Mouse (Mus musculus): ENCODE results near the gene Nln. TPM values are rescaled to one million over a fixed set of nuclear protein-coding genes. Genes with fewer than 3 reads are reported as not detected.

The Nln gene
- polyA plus RNA-seq, 1 experiment from 2014 or later = 21.8 TPM

DNA sequence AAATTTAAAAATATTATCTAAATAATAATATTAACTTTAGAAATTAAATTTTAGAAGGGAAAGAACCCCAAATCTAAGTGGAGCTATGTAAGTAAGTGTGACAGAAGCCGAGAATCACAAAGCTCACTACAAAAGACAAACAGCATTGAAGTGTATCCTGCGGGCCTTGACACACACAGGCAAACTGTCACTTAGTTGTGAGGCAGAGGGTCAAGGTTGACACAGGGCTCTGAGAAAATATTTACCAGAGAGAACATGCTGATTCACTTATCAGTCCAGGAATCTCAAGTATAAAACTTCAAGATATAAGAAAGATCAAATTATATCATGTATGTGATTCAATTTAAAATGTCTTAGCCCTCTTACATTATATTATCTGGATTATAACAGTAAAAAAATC is 85.1 kb downstream of the Nln start:
- Histone ChIP-seq H3K27ac (ENCODE audit: low read length) (no peak overlapping the region), H3K4me1 (ENCODE audit: control insufficient read depth, insufficient read depth, low read length) (0 out of 2 replicates have a peak, but pooled peaks cover 6% of the 10 kb centered on the region), H3K36me3 (ENCODE audit: control insufficient read depth, insufficient read depth) (no peaks in the 10 kb centered on the region), H3K27me3 (ENCODE audit: control insufficient read depth, insufficient read depth, low read length) (no peaks in the 10 kb centered on the region), H3K4me2 (ENCODE audit: low read depth, low read length) (no peak overlapping the region), H3K9ac (ENCODE audit: low read length) (no peak overlapping the region), H3K9me3 (replicated peaks; ENCODE audit: control insufficient read depth, low read length) (no peaks in the 10 kb centered on the region; the same call in 1 of the 2 replicates), H3K4me3 (ENCODE audit: low read length) (no peak overlapping the region)
- WGBS = 80% methylated on average over 2 of the region's 2 CpGs
- ATAC-seq (replicated peaks; ENCODE audit: extremely low read depth, insufficient read depth, low FRiP score) = no peak

DNA sequence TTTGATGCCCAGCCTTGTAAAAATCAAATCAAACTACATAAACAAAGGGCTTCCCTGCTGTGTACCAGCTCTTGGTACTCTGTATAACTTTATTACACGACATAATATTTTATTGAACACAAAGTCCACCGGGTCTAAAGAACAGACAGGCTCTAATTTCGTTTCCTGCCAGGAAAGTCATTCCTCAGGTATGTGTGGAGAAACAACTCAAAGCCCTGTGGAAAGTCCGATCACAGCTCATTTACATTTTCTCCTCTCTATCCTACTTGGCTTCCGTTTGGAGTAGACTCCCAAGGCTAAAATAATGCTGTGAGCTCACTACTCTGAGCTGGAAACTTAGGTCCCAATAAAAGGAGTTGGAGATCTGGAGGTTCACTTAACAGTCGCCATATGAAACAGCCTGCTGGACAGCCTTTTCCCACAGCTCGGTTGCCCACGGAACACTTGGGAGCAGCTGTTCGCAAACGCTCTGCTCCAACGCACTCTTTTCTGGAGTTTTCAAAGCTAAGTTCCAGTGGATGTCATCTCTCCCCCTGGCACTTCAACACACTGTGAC is 86.0 kb downstream of the Nln start:
- Histone ChIP-seq H3K9me3 (replicated peaks; ENCODE audit: control insufficient read depth, low read length) (no peaks in the 10 kb centered on the region; the same call in 1 of the 2 replicates), H3K4me2 (ENCODE audit: low read depth, low read length) (no peak overlapping the region), H3K4me3 (ENCODE audit: low read length) (no peak overlapping the region), H3K36me3 (ENCODE audit: control insufficient read depth, insufficient read depth) (no peaks in the 10 kb centered on the region), H3K4me1 (ENCODE audit: control insufficient read depth, insufficient read depth, low read length) (0 out of 2 replicates have a peak, but pooled peaks cover 6% of the 10 kb centered on the region), H3K9ac (ENCODE audit: low read length) (no peak overlapping the region), H3K27ac (ENCODE audit: low read length) (no peak overlapping the region), H3K27me3 (ENCODE audit: control insufficient read depth, insufficient read depth, low read length) (no peaks in the 10 kb centered on the region)
- no peak for ATAC-seq (replicated peaks; ENCODE audit: extremely low read depth, insufficient read depth, low FRiP score)
- WGBS = 64% methylated on average over 11 of the region's 11 CpGs

DNA sequence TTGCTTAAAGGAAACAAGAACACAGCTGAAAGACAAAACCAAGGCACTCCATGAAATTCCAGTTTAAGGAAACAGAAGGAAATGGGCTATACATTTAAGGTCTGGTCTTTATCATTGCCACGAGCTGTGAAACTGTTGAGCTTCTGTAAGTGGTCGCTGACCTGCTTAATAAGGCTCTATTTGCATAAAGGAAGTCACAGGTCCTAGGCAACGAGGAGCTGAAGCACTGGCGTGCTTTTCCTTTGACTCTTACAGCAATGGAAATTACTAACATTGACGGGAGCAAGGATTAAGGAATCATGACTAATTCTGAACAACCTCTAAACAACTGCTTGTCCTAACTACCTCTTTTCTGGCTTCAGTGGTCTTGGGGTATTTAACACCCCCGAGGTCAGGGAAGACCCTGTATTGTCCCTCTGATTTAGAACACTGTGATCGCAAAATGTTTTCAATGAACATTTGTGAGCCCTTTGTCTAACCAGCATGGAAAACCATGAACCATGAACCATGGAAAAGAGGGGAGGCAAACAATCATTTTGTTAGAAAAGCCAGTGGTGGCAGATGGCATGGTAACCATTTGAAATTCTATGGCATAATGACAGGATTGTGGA is 90.8 kb downstream of the Nln start:
- Histone ChIP-seq H3K4me3 (ENCODE audit: low read length) (no peak overlapping the region), H3K9me3 (replicated peaks; ENCODE audit: control insufficient read depth, low read length) (peaks cover 2% of the 10 kb centered on the region; the same call in 1 of the 2 replicates), H3K36me3 (ENCODE audit: control insufficient read depth, insufficient read depth) (no peaks in the 10 kb centered on the region), H3K4me2 (ENCODE audit: low read depth, low read length) (no peak overlapping the region), H3K27ac (ENCODE audit: low read length) (no peak overlapping the region), H3K9ac (ENCODE audit: low read length) (no peak overlapping the region), H3K4me1 (ENCODE audit: control insufficient read depth, insufficient read depth, low read length) (peaks cover 2% of the 10 kb centered on the region; the same call in 1 of the 2 replicates), H3K27me3 (ENCODE audit: control insufficient read depth, insufficient read depth, low read length) (no peaks in the 10 kb centered on the region)
- ATAC-seq (replicated peaks; ENCODE audit: extremely low read depth, insufficient read depth, low FRiP score) = no peak
- WGBS = 68% methylated on average over 7 of the region's 7 CpGs

DNA sequence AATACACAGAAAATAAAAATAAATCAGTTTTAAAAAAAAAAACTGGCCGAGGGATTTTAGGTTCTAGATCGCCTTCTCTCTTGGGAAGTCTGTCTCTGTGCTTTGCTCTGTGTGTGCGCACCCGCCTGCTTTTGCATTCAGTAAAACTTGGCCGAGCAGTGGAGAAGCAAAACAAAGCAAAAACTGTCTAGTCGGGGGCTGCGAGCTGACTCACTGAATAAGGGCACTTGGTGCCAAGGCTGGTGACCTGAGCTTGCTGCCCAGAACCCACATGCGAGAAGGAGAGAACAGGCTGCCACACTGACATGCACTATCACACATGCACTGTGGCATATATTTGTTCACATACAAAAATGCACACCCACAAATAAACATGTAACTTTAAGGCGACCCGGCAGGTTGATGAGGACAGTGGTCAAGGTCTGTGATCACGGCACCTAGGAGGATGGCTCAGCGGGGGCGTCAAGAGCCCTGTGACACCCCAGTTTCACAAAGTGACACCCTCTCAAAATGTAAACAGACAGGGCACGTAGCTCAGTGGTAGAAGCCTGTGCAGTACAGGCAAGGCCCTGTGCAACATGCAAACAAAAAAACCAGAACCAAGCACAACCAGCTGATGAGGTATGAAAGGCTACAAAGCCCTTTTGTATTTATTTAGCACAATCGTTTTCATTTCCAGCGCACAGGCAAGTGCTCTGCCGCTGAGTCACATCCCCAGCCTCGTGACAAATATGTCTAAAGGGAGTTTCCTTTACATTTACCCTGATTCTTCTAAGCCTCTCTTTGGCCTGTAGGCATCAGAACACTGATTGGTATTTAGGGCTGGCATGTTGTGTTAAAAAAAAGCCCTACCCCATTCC is 93.9 kb downstream of the Nln start:
- no peak overlapping the region for H3K27ac ChIP-seq (ENCODE audit: low read length)
- H3K27me3 ChIP-seq (ENCODE audit: control insufficient read depth, insufficient read depth, low read length) = no peaks in the 10 kb centered on the region
- H3K4me3 ChIP-seq (ENCODE audit: low read length) = no peak overlapping the region
- 79% methylated on average over 18 of the region's 18 CpGs for WGBS
- no peaks in the 10 kb centered on the region for H3K36me3 ChIP-seq (ENCODE audit: control insufficient read depth, insufficient read depth)
- no peak overlapping the region for H3K4me2 ChIP-seq (ENCODE audit: low read depth, low read length)
- no peak overlapping the region for H3K9ac ChIP-seq (ENCODE audit: low read length)
- H3K9me3 ChIP-seq (replicated peaks; ENCODE audit: control insufficient read depth, low read length) = peaks cover 2% of the 10 kb centered on the region; the same call in 1 of the 2 replicates
- peaks cover 7% of the 10 kb centered on the region; the same call in 1 of the 2 replicates for H3K4me1 ChIP-seq (ENCODE audit: control insufficient read depth, insufficient read depth, low read length)
- no peak for ATAC-seq (replicated peaks; ENCODE audit: extremely low read depth, insufficient read depth, low FRiP score)

DNA sequence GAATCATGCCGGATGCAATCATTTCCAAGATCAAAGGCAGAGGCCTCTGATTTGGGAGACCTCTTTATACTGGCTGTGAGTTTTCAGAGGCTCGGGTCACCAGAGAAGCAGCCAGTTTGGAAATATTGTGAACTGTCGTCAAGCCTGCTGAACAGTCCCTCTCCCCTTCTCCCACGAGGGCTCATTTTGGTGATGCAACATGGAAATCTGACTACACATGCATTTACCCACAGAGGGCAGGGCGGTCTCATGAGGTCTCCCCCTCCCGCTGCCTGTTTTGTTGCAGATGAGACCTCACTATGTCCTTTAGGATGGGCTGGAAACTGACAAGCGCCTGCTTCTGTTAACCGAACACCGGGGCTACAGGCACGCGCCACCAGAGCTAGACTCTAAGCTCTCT is 95.4 kb downstream of the Nln start:
- no peaks in the 10 kb centered on the region for H3K27me3 ChIP-seq (ENCODE audit: control insufficient read depth, insufficient read depth, low read length)
- no peak for ATAC-seq (replicated peaks; ENCODE audit: extremely low read depth, insufficient read depth, low FRiP score)
- WGBS = 80% methylated on average over 11 of the region's 11 CpGs
- peaks cover 2% of the 10 kb centered on the region; the same call in 1 of the 2 replicates for H3K9me3 ChIP-seq (replicated peaks; ENCODE audit: control insufficient read depth, low read length)
- no peak overlapping the region for H3K9ac ChIP-seq (ENCODE audit: low read length)
- no peak overlapping the region for H3K4me3 ChIP-seq (ENCODE audit: low read length)
- no peak overlapping the region for H3K4me2 ChIP-seq (ENCODE audit: low read depth, low read length)
- H3K36me3 ChIP-seq (ENCODE audit: control insufficient read depth, insufficient read depth) = no peaks in the 10 kb centered on the region
- H3K4me1 ChIP-seq (ENCODE audit: control insufficient read depth, insufficient read depth, low read length) = peaks cover 7% of the 10 kb centered on the region; the same call in 1 of the 2 replicates
- H3K27ac ChIP-seq (ENCODE audit: low read length) = no peak overlapping the region

DNA sequence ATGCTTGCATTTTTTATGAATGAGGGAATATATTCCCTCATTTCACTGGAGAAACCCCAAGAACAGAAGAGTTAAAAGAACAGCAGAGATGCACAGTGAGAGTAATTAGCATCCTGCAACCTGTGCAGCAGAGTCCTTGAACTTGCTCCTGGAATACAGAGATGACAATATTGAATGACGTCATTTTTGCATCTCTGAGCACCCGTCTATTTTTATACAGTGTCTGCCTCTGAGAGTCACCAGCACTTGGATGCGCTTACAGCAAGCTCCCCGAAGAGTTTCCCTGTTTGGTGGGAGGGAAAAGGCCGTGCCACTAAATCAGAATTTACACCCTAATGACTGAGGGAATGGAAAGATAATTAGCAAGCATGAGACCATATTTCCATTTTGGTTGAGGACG is 96.0 kb downstream of the Nln start:
- no peak overlapping the region for H3K4me3 ChIP-seq (ENCODE audit: low read length)
- H3K27ac ChIP-seq (ENCODE audit: low read length) = no peak overlapping the region
- H3K9me3 ChIP-seq (replicated peaks; ENCODE audit: control insufficient read depth, low read length) = peaks cover 2% of the 10 kb centered on the region; the same call in 1 of the 2 replicates
- H3K9ac ChIP-seq (ENCODE audit: low read length) = no peak overlapping the region
- peaks cover 7% of the 10 kb centered on the region; the same call in 1 of the 2 replicates for H3K4me1 ChIP-seq (ENCODE audit: control insufficient read depth, insufficient read depth, low read length)
- no peaks in the 10 kb centered on the region for H3K36me3 ChIP-seq (ENCODE audit: control insufficient read depth, insufficient read depth)
- H3K4me2 ChIP-seq (ENCODE audit: low read depth, low read length) = no peak overlapping the region
- H3K27me3 ChIP-seq (ENCODE audit: control insufficient read depth, insufficient read depth, low read length) = no peaks in the 10 kb centered on the region
- 46% methylated on average over 6 of the region's 6 CpGs for WGBS
- ATAC-seq (replicated peaks; ENCODE audit: extremely low read depth, insufficient read depth, low FRiP score) = no peak

DNA sequence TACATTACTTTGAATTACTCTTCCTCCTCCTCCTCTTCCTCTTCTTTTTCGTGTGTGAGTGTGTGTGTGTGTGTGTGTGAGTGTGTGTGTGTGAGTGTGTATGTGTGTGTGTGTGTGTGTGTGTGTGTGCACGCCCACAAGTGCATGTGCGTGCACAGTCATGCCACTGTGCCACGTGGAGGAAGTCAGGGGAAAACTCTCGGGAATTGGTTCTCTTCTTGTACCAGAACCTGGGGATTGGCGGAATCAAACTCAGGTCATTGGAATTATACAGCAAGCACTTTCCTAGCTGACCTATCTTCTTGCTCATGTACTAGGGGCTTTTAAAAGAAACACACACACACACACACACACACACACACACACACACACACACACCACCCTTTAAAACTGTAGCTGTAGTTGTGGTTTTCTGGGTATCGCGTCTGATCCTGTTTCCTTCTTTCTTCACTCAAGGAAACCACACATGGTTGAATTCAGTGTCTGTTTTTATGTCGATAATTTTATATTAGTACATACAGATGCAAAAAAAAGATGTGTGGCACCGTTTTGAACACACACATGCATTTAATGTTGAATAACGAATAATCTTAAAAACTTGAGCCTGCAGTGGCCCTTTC is 97.1 kb downstream of the Nln start:
- Histone ChIP-seq H3K4me2 (ENCODE audit: low read depth, low read length) (no peak overlapping the region), H3K36me3 (ENCODE audit: control insufficient read depth, insufficient read depth) (no peaks in the 10 kb centered on the region), H3K27me3 (ENCODE audit: control insufficient read depth, insufficient read depth, low read length) (no peaks in the 10 kb centered on the region), H3K9me3 (replicated peaks; ENCODE audit: control insufficient read depth, low read length) (peaks cover 2% of the 10 kb centered on the region; the same call in 1 of the 2 replicates), H3K9ac (ENCODE audit: low read length) (no peak overlapping the region), H3K4me1 (ENCODE audit: control insufficient read depth, insufficient read depth, low read length) (peaks cover 7% of the 10 kb centered on the region; the same call in 1 of the 2 replicates), H3K4me3 (ENCODE audit: low read length) (no peak overlapping the region), H3K27ac (ENCODE audit: low read length) (no peak overlapping the region)
- no peak for ATAC-seq (replicated peaks; ENCODE audit: extremely low read depth, insufficient read depth, low FRiP score)
- 83% methylated on average over 11 of the region's 11 CpGs for WGBS

DNA sequence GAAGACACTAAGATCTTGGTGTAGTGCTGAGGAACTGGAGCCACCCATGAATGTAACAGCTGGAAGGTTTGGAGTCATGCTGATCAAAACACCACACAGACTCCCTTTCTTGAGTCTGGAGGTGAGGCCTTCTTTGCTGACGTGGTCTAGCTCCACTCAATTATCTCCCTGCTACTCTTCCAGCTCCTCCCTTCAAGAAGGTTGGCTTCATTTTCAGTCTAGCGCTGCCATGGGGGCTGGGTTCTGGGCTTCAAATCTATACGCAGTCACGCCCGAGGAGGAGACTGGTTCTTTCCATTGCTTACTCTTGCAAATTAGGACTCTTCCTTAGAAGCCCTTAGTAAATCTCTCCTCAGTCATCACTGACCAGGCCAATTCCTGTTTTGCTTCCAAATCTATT is 98.1 kb downstream of the Nln start:
- WGBS = 96% methylated on average over 5 of the region's 5 CpGs
- H3K27ac ChIP-seq (ENCODE audit: low read length) = no peak overlapping the region
- H3K4me3 ChIP-seq (ENCODE audit: low read length) = no peak overlapping the region
- H3K4me1 ChIP-seq (ENCODE audit: control insufficient read depth, insufficient read depth, low read length) = peaks cover 7% of the 10 kb centered on the region; the same call in 1 of the 2 replicates
- no peak overlapping the region for H3K9ac ChIP-seq (ENCODE audit: low read length)
- H3K9me3 ChIP-seq (replicated peaks; ENCODE audit: control insufficient read depth, low read length) = no peaks in the 10 kb centered on the region
- no peak for ATAC-seq (replicated peaks; ENCODE audit: extremely low read depth, insufficient read depth, low FRiP score)
- H3K36me3 ChIP-seq (ENCODE audit: control insufficient read depth, insufficient read depth) = no peaks in the 10 kb centered on the region
- H3K4me2 ChIP-seq (ENCODE audit: low read depth, low read length) = no peak overlapping the region
- H3K27me3 ChIP-seq (ENCODE audit: control insufficient read depth, insufficient read depth, low read length) = no peaks in the 10 kb centered on the region
